In genomic region chr9:95813721-95814531, GRCm38 (mm10) we compare ENCODE assay signal across 9 mouse cellular contexts. TPM values are rescaled to one million over a fixed set of nuclear protein-coding genes. Genes with fewer than 3 reads are reported as not detected.
DNase-seq lines count a peak whose midpoint lies in the region; ATAC-seq lines count a peak whose summit lies in the region.
"Had no signal": no experiment of that assay in that cellular context is flagged by ENCODE, and none has a peak within 500 bp of the region (broad histone marks: within the 10 kb centered on the region; RNA-seq: fewer than 3 reads in every experiment).

No protein-coding gene starts in this region.

- peak overlapping the region; percentile 52 for H3K27ac ChIP-seq in forebrain, embryonic 14.5 days (ENCODE audit: low read depth, low read length)
- peak overlapping the region; percentile 55; the same call in 1 of the 2 replicates for H3K27ac ChIP-seq in stomach, embryonic 16.5 days (ENCODE audit: low read length)

- H3K36me3 ChIP-seq in forebrain, embryonic 14.5 days (ENCODE audit: control insufficient read depth, insufficient read depth, low read length), result no peaks in the 10 kb centered on the region
- H3K36me3 ChIP-seq in stomach, embryonic 16.5 days (ENCODE audit: control insufficient read depth, insufficient read depth, low read length), result no peaks in the 10 kb centered on the region
- H3K36me3 ChIP-seq: heart, embryonic 12.5 days had no signal

- peak; percentile 26 for DNase-seq in lung, postnatal 10 days
- no peak for DNase-seq in lung, postnatal 14 days
- peak; percentile 78 for DNase-seq in forebrain, embryonic 14.5 days (ENCODE audit: low spot score)
- peak; percentile 28 to 56 for DNase-seq in kidney, postnatal 25 days
- DNase-seq in adrenal gland, postnatal 4 days (ENCODE audit: low spot score in 2 of 2), result no peak
- no peak for DNase-seq in adrenal gland, adult 18-20 months (ENCODE audit: low spot score in 2 of 2)
- DNase-seq in testis, postnatal 10 days (ENCODE audit: low spot score), result no peak

- peak overlapping the region; percentile 36 for H3K4me2 ChIP-seq in forebrain, embryonic 14.5 days (ENCODE audit: low read length)
- no peak overlapping the region for H3K4me2 ChIP-seq in stomach, embryonic 16.5 days (ENCODE audit: low read depth, low read length)
- H3K4me2 ChIP-seq: heart, embryonic 12.5 days had no signal

- H3K4me3 ChIP-seq in forebrain, embryonic 14.5 days (ENCODE audit: low read depth, low read length), result no peak overlapping the region
- H3K4me3 ChIP-seq in stomach, embryonic 16.5 days (replicated peaks; ENCODE audit: low read length), result no peak overlapping the region
- H3K4me3 ChIP-seq: heart, embryonic 12.5 days had no signal

- no peaks in the 10 kb centered on the region; the same call in 1 of the 2 replicates for H3K4me1 ChIP-seq in forebrain, embryonic 14.5 days (ENCODE audit: control insufficient read depth, insufficient read depth, low read length)
- H3K4me1 ChIP-seq in stomach, embryonic 16.5 days (ENCODE audit: control insufficient read depth, insufficient read depth, low read length), result no peaks in the 10 kb centered on the region

- H3K9me3 ChIP-seq in forebrain, embryonic 14.5 days (replicated peaks; ENCODE audit: control insufficient read depth, low read length), result no peaks in the 10 kb centered on the region
- H3K9me3 ChIP-seq in stomach, embryonic 16.5 days (replicated peaks; ENCODE audit: control insufficient read depth, low read length), result no peaks in the 10 kb centered on the region

- peak; percentile 95 for ATAC-seq in forebrain, embryonic 14.5 days
- no peak for ATAC-seq in stomach, embryonic 16.5 days (ENCODE audit: insufficient read depth, low FRiP score)

- H3K27me3 ChIP-seq in forebrain, embryonic 14.5 days (replicated peaks; ENCODE audit: control insufficient read depth, insufficient read depth, low read length), result no peaks in the 10 kb centered on the region
- H3K27me3 ChIP-seq in stomach, embryonic 16.5 days (ENCODE audit: control insufficient read depth, insufficient read depth, low read length), result no peaks in the 10 kb centered on the region
- H3K27me3 ChIP-seq: heart, embryonic 12.5 days had no signal

- WGBS in forebrain, embryonic 14.5 days, result 8% methylated on average over 20 of the region's 20 CpGs
- WGBS in stomach, embryonic 16.5 days, result 65% methylated on average over 20 of the region's 20 CpGs

- no peak overlapping the region; the same call in 1 of the 2 replicates for H3K9ac ChIP-seq in forebrain, embryonic 14.5 days (ENCODE audit: low read length)
- H3K9ac ChIP-seq in stomach, embryonic 16.5 days (ENCODE audit: low read length), result no peak overlapping the region
- H3K9ac ChIP-seq: heart, embryonic 12.5 days had no signal

RNA-seq across cellular contexts. Expression of gene Pls1, which starts 31.2 kb away (rescaled TPM):
- 3.2 and 3.5 TPM in 2 replicates for polyA plus RNA-seq in forebrain, embryonic 14.5 days (2014; fragmentation: Nextera tagmentation; extraction: Ambion mirVana)
- 43.7 and 45.5 TPM in 2 replicates for polyA plus RNA-seq in stomach, embryonic 16.5 days (2015; fragmentation: Nextera tagmentation; extraction: Ambion mirVana)
- 1 to 10 TPM; 8.2 to 9.9 TPM for total RNA-seq in adrenal gland, postnatal 4 days (2021)
- 1 to 10 TPM; 1.1 to 4.4 TPM for total RNA-seq in adrenal gland, adult 18-20 months (2021)

RNA-seq across cellular contexts. Expression of gene Atr, which starts 43.5 kb away (rescaled TPM):
- 9.9 and 12.8 TPM in 2 replicates for polyA plus RNA-seq in forebrain, embryonic 14.5 days (2014; fragmentation: Nextera tagmentation; extraction: Ambion mirVana)
- polyA plus RNA-seq in stomach, embryonic 16.5 days (2015; fragmentation: Nextera tagmentation; extraction: Ambion mirVana), result 12.5 and 14.0 TPM in 2 replicates
- 10 to 100 TPM; 21.9 to 24.3 TPM for total RNA-seq in adrenal gland, postnatal 4 days (2021)
- 10 to 100 TPM in 1 of 2 experiments, 1 to 10 TPM in 1; 9.7 to 12.4 TPM for total RNA-seq in adrenal gland, adult 18-20 months (2021)

Comparison
In these comparisons a context has a peak if more than half of its experiments do, and no peak if none do; other contexts are left out.
1. DNase-seq: peak in lung, postnatal 10 days (single experiment), forebrain, embryonic 14.5 days (single experiment) and kidney, postnatal 25 days (2 of 2); none in lung, postnatal 14 days (single experiment), adrenal gland, postnatal 4 days (0 of 2), adrenal gland, adult 18-20 months (0 of 2) and testis, postnatal 10 days (single experiment).